Mouse (Mus musculus): ENCODE data around the gene Rab6a.
A peak's percentile ranks its signal among the peaks of the same experiment; 100 is the strongest.

Rab6a gene

GRCm38 (mm10) chr7:100681132-100681531, 73.9 kb downstream of the Rab6a start:
- no peak for DNase-seq (ENCODE audit: low spot score in 2 of 2)

- no peak for DNase-seq (ENCODE audit: low spot score in 2 of 2)
Measured at GRCm38 (mm10) chr7:100683241-100683640, 76.0 kb downstream of the Rab6a start.

- DNase-seq (ENCODE audit: low spot score in 2 of 2), result no peak
Measured at GRCm38 (mm10) chr7:100684081-100684480, 76.9 kb downstream of the Rab6a start.

GRCm38 (mm10) chr7:100684538-100684937, 77.3 kb downstream of the Rab6a start:
- no peak for DNase-seq (ENCODE audit: low spot score in 2 of 2)

- peak; percentile 60 to 79 for DNase-seq (ENCODE audit: low spot score in 2 of 2)
Measured at GRCm38 (mm10) chr7:100685061-100686030, 78.1 kb downstream of the Rab6a start.

GRCm38 (mm10) chr7:100688471-100688870, 81.3 kb downstream of the Rab6a start:
- no peak for DNase-seq (ENCODE audit: low spot score in 2 of 2)
